Mouse (Mus musculus): ENCODE data around the gene Gm16451. TPM values are rescaled to one million over a fixed set of nuclear protein-coding genes. Genes with fewer than 3 reads are reported as not detected.
"Not testable (repeated sequence)": the region's sequence is repeated elsewhere in the genome, so short reads cannot be mapped to it uniquely, and the experiment has no call there.

The Gm16451 gene
- total RNA-seq (2021) = not detected
- long read RNA-seq, experiment 1 = 0 reads
- long read RNA-seq, experiment 2 = 0 reads

DNA sequence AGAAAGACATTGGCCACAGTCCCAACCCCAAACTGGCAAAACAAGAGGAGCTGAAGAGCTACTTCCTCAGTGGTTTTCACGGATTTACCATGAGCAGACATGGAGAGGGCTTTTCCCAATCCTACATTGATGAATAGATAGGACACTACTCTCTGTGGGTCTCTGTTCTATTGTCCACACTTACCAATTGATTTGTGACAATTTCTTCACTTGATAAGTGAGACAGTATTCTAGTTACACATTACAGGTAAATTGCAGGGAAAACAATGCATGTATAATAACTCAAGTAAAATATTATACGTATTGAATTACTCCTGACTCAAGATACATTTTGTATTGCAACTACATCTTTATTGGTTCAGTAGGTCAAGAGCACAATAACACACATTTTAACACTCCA is at the start of gene Gm16451:
Gene Gm16451, minus strand, starts transcription at position 101 of the 400 bp plus-strand sequence.
- not testable (repeated sequence) for DNase-seq (ENCODE audit: low spot score in 2 of 2)

DNA sequence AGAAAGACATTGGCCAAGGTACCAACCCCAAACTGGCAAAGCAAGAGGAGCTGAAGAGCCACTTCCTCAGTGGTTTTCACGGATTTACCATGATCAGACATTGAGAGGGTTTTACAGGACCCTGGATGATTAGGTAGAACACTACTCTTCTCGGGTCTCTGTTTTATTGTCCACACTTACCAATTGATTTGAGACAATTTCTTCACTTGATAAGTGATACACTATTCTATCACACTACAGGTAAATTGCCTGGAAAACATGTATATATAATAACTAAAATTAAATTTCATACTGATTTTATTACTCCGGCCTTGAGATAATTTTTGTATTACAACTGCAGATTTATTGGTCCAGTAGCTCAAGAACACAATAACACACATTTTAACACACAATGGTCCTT is 45.9 kb upstream of the Gm16451 start, which contains the start of gene Vmn1r142:
Gene Vmn1r142, minus strand, starts transcription at position 101 of the 400 bp plus-strand sequence.
- DNase-seq (ENCODE audit: low spot score in 2 of 2) = not testable (repeated sequence)

DNA sequence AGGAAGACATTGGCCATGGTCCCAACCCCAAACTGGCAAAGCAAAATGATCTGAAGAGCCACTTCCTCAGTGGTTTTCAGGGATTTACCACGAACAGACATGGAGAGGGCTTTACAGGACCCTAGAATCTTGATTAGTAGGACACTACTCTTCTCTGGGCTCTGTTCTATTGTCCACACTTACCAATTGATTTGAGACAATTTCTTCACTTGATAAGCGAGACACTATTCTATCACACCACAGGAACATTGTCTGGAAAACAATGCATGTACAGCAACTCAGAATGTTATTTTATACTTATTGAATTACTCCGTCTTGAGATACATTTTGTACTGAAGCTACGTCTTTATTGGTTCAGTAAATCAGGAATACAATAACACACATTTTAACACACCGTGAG is 16.6 kb upstream of the Gm16451 start, which contains the start of gene Gm10666:
Gene Gm10666, minus strand, starts transcription at position 101 of the 400 bp plus-strand sequence.
- DNase-seq (ENCODE audit: low spot score in 2 of 2) = not testable (repeated sequence)

GRCm38 (mm10) chr7:22068757-22069156 is 49.3 kb downstream of the Gm16451 start, which contains the start of gene Vmn1r139:
TSS of gene Vmn1r139 (plus strand) at chr7:22069057.
- not testable (repeated sequence) for DNase-seq (ENCODE audit: low spot score in 2 of 2)

Other genes with a start within 250 kb of the Gm16451 start
- gene Gm5891, start 197.0 kb downstream of the Gm16451 start, total RNA-seq (2021) = not detected
- not detected for gene Vmn1r137, start 123.7 kb downstream of the Gm16451 start, total RNA-seq (2021)
- not detected for gene Vmn1r138, start 89.3 kb downstream of the Gm16451 start, total RNA-seq (2021)
- gene Gm6176, start 61.9 kb downstream of the Gm16451 start, total RNA-seq (2021) = not detected
- gene Vmn1r139, start 49.2 kb downstream of the Gm16451 start, total RNA-seq (2021) = not detected
- gene Gm10666, start 16.5 kb upstream of the Gm16451 start, total RNA-seq (2021) = not detected
- gene Vmn1r142, start 45.8 kb upstream of the Gm16451 start, total RNA-seq (2021) = not detected
- not detected for gene Vmn1r143, start 71.1 kb upstream of the Gm16451 start, total RNA-seq (2021)
- gene Gm8653, start 83.0 kb upstream of the Gm16451 start, total RNA-seq (2021) = not detected
- not detected for gene Gm8453, start 111.2 kb upstream of the Gm16451 start, total RNA-seq (2021)
- not detected for gene Gm4187, start 211.5 kb upstream of the Gm16451 start, total RNA-seq (2021)